Mouse (Mus musculus) heart, adult 10 weeks (tissue): ENCODE measurements around the gene Hus1b. TPM values are rescaled to one million over a fixed set of nuclear protein-coding genes. Genes with fewer than 3 reads are reported as not detected.

Source experiments
- polyA plus RNA-seq: library from polyadenylated mRNA; stranded (reverse); fragments of 350-450 nt; fragmentation: Illumina TruSeq; extraction: RNeasy Lipid Tissue Mini Kit (QIAGEN cat#74804); gene quantifications from one replicate; pipeline ENCODE4 v1.2.3, GENCODE M21; 2014; ENCODE audit warnings: low read depth, low replicate concordance

The Hus1b gene
- polyA plus RNA-seq = not detected

DNA sequence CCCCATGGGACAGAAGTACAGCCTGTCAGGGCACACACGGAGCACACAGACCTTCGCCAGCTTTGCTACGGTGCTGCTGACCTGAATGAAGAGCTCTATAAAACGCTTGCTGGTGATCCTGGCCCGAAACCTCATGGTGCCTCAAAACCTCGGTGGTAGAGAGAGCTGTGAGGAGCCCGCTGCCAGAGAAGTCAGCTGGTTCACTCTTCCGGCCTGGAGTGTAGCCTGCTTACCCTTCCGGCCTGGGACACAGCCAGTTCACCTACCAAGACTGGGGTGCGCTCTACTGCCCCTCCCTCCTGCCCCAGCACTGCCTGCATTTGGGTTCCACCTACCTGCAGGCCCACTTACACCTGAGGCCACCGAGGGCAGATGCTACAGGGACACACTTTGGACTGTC is at the start of gene Hus1b:
TSS of gene Hus1b (minus strand) at position 220 of the 400 bp plus-strand sequence.

DNA sequence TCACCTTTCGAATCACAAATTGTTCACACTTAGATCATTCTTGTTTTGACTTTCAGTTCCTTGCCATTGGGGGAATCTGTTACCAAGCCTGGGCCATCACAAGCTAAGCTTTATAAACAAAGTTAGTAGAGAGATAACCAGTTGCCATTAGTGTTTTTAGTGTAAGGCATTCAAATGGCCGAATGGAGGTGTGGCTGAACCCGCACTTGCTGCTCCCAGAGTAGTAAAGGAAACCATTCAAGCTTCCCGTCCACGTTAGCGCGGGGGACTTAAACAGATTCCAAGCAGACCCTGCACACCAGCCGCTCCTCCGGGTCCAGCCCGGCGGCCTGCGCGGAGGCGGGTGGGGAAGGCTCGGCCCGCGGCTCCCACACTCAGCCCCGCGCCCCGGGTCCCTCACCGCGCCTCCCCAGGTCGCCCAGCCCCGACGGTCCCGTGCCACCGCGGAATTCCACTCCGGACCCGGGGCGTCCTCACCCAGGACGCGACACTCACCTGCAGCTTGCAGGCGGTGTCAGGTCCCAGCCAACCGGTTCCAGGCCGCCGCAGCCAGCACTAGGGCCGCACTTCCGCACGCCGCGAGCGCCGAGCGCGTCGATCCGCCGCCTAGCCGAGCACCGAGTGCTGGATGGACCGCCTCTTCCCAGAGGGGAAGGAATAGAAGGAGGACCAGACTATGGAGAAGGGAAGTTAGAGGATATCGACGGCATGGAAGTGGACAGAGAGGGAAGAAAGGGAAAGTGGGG is 26.1 kb upstream of the Hus1b start, which contains the start of the genes Exoc2 and Gm5447:
TSS of gene Exoc2 (minus strand) at position 593 of the 746 bp plus-strand sequence.
TSS of gene Gm5447 (plus strand) at position 704 of the 746 bp plus-strand sequence.

Other genes with a start within 250 kb of the Hus1b start
- 0.89 TPM for gene Irf4, start 198.5 kb downstream of the Hus1b start, polyA plus RNA-seq
- 12.3 TPM for gene Exoc2, start 26.3 kb upstream of the Hus1b start, polyA plus RNA-seq
- gene Gm5447, start 26.4 kb upstream of the Hus1b start, polyA plus RNA-seq = not detected